Mouse (Mus musculus) neural tube, embryonic 13.5 days (tissue): ENCODE data around the gene Parp8. TPM values are rescaled to one million over a fixed set of nuclear protein-coding genes. Genes with fewer than 3 reads are reported as not detected.

Experiments used
- ATAC-seq: fragments of 200-750 bp; cut with Nextera tagmentation; 2 replicates; pipeline ENCODE4 v1.8.0; 2017; ENCODE audit warnings: low read depth, mild to moderate bottlenecking, moderate TSS enrichment, moderate library complexity
- H3K27ac ChIP-seq: fragments of 300-500 bp; sonication (generic); replicated peaks from 2 replicates; pipeline ENCODE4 v1.5.1; 2015; ENCODE audit warnings: moderate library complexity, mild to moderate bottlenecking, inconsistent platforms
- H3K27me3 ChIP-seq: fragments of 300-500 bp; sonication (generic); 2 replicates; pipeline ENCODE4 v1.6.1; 2015; ENCODE audit warnings: mild to moderate bottlenecking, inconsistent platforms
- H3K36me3 ChIP-seq: fragments of 300-500 bp; sonication (generic); 2 replicates; pipeline ENCODE4 v1.6.1; 2015; ENCODE audit warnings: mild to moderate bottlenecking, inconsistent platforms
- H3K4me1 ChIP-seq: fragments of 300-500 bp; sonication (generic); replicated peaks from 2 replicates; pipeline ENCODE4 v1.6.1; 2015; ENCODE audit warnings: inconsistent platforms
- H3K4me2 ChIP-seq: fragments of 300-500 bp; sonication (generic); 2 replicates; pipeline ENCODE4 v1.6.1; 2015; ENCODE audit warnings: inconsistent platforms, mild to moderate bottlenecking, moderate library complexity
- H3K4me3 ChIP-seq: fragments of 300-500 bp; sonication (generic); 2 replicates; pipeline ENCODE4 v1.5.1; 2015; ENCODE audit warnings: mild to moderate bottlenecking, inconsistent platforms
- H3K9ac ChIP-seq: fragments of 300-500 bp; sonication (generic); 2 replicates; pipeline ENCODE4 v1.6.1; 2015; ENCODE audit warnings: moderate library complexity, mild to moderate bottlenecking, inconsistent platforms
- H3K9me3 ChIP-seq: fragments of 300-500 bp; sonication (generic); 2 replicates; pipeline ENCODE4 v1.6.1; 2016; ENCODE audit warnings: inconsistent platforms
- WGBS: fragments of 180-500 bp; shearing (Covaris S2); methylation state at CpG from one replicate; pipeline ENCODE4 v1.1.7; 2015; 5-methylcytosine and 5-hydroxymethylcytosine counted together
- polyA plus RNA-seq: library from polyadenylated mRNA; unstranded; fragments of >200 nt; fragmentation: Nextera tagmentation; extraction: Ambion mirVana; gene quantifications from 2 replicates; pipeline ENCODE4 v1.2.1, GENCODE M21; 2015

The Parp8 gene
- polyA plus RNA-seq, 1 experiment from 2014 or later, result 24.3 TPM

GRCm38 (mm10) chr13:116973491-116973890 lies 51.8 kb downstream of the Parp8 start:
- Histone ChIP-seq H3K9ac (no peak overlapping the region), H3K9me3 (no peaks in the 10 kb centered on the region), H3K4me2 (no peak overlapping the region), H3K36me3 (no peaks in the 10 kb centered on the region), H3K4me3 (no peak overlapping the region), H3K27me3 (no peaks in the 10 kb centered on the region), H3K27ac (no peak overlapping the region), H3K4me1 (peaks cover 38% of the 10 kb centered on the region)
- WGBS, result 61% methylated on average over 7 of the region's 7 CpGs
- peak; percentile 80 for ATAC-seq

GRCm38 (mm10) chr13:116972036-116972611 lies 53.2 kb downstream of the Parp8 start:
- H3K36me3 ChIP-seq, result no peaks in the 10 kb centered on the region
- WGBS, result 84% methylated on average over 7 of the region's 7 CpGs
- no peaks in the 10 kb centered on the region for H3K27me3 ChIP-seq

GRCm38 (mm10) chr13:116970706-116971428 lies 54.5 kb downstream of the Parp8 start:
- H3K27me3 ChIP-seq, result no peaks in the 10 kb centered on the region
- ATAC-seq, result peak; percentile 73; the same call in 1 of the 2 replicates
- no peak overlapping the region for H3K4me3 ChIP-seq
- no peaks in the 10 kb centered on the region for H3K36me3 ChIP-seq
- H3K9ac ChIP-seq, result no peak overlapping the region
- H3K4me1 ChIP-seq, result peaks cover 38% of the 10 kb centered on the region
- H3K27ac ChIP-seq, result peak overlapping the region; percentile 56
- no peak overlapping the region for H3K4me2 ChIP-seq
- WGBS, result 35% methylated on average over 11 of the region's 11 CpGs
- no peaks in the 10 kb centered on the region for H3K9me3 ChIP-seq

More at GRCm38 (mm10) chr13:116972036-116972611, 53.2 kb downstream of the Parp8 start:
- Histone ChIP-seq H3K4me1 (peaks cover 38% of the 10 kb centered on the region), H3K9me3 (no peaks in the 10 kb centered on the region), H3K9ac (no peak overlapping the region), H3K4me3 (no peak overlapping the region), H3K4me2 (no peak overlapping the region), H3K27ac (no peak overlapping the region)
- ATAC-seq, result no peak

GRCm38 (mm10) chr13:116969650-116970049 lies 55.7 kb downstream of the Parp8 start:
- Histone ChIP-seq H3K4me2 (no peak overlapping the region), H3K4me1 (peaks cover 37% of the 10 kb centered on the region), H3K27me3 (no peaks in the 10 kb centered on the region), H3K9me3 (no peaks in the 10 kb centered on the region), H3K4me3 (no peak overlapping the region), H3K9ac (no peak overlapping the region), H3K27ac (no peak overlapping the region), H3K36me3 (no peaks in the 10 kb centered on the region)
- 81% methylated on average over 1 of the region's 1 CpGs for WGBS
- no peak for ATAC-seq

DNA sequence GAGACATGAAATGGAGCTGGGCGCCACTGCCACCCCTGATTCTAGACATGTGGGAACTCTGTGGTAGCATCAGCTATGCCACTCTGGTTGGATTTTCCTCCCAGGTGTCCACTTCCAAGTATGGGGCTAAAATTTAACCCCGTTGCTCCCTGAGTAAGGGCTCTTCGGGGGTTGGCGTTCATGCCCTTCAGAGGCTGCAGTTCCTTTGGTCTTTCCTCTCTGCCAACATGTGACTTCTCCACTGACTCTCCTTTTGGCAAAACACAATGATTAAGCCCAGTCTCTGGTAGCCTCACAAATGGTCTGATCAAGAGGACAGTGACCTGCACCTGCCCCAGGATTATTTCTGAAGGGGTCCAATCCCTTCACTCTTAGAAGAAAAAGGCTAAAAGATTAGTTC lies 56.4 kb downstream of the Parp8 start:
- WGBS, result 91% methylated on average over 4 of the region's 4 CpGs
- H3K9me3 ChIP-seq, result no peaks in the 10 kb centered on the region
- no peak for ATAC-seq
- H3K4me1 ChIP-seq, result peaks cover 33% of the 10 kb centered on the region
- no peaks in the 10 kb centered on the region for H3K27me3 ChIP-seq
- no peaks in the 10 kb centered on the region for H3K36me3 ChIP-seq
- no peak overlapping the region for H3K4me2 ChIP-seq
- H3K4me3 ChIP-seq, result no peak overlapping the region
- H3K27ac ChIP-seq, result no peak overlapping the region
- H3K9ac ChIP-seq, result no peak overlapping the region

DNA sequence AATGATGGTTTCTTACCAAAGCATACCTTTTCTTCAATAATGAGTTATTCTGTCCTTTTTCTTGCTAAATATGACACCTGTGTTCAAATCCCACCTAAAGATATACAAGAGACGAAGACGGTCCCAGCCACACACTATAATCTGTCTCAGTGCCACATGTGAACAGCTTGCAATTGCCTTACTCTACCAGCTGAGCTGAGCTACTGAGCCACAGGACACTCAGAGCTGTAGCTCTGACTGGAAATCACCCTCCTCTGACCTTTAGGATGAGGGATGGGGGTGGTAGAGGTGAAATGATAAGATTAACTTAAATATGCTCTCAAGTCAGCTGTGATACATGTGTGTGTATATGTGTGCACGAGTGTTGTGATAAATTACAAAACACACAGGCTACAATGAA lies 57.9 kb downstream of the Parp8 start:
- Histone ChIP-seq H3K4me2 (no peak overlapping the region), H3K9ac (no peak overlapping the region), H3K27ac (no peak overlapping the region), H3K9me3 (no peaks in the 10 kb centered on the region), H3K36me3 (no peaks in the 10 kb centered on the region), H3K27me3 (no peaks in the 10 kb centered on the region), H3K4me1 (peaks cover 35% of the 10 kb centered on the region), H3K4me3 (no peak overlapping the region)
- 94% methylated on average over 3 of the region's 3 CpGs for WGBS
- ATAC-seq, result no peak

GRCm38 (mm10) chr13:116962480-116963462 lies 62.6 kb downstream of the Parp8 start:
- Histone ChIP-seq H3K27me3 (no peaks in the 10 kb centered on the region), H3K4me3 (no peak overlapping the region), H3K4me2 (no peak overlapping the region), H3K9ac (no peak overlapping the region), H3K36me3 (no peaks in the 10 kb centered on the region), H3K9me3 (no peaks in the 10 kb centered on the region), H3K27ac (no peak overlapping the region), H3K4me1 (peaks cover 25% of the 10 kb centered on the region)
- WGBS, result 63% methylated on average over 15 of the region's 15 CpGs
- no peak for ATAC-seq

GRCm38 (mm10) chr13:116958776-116959589 lies 66.4 kb downstream of the Parp8 start:
- H3K9ac ChIP-seq, result no peak overlapping the region
- H3K9me3 ChIP-seq, result no peaks in the 10 kb centered on the region
- no peaks in the 10 kb centered on the region for H3K27me3 ChIP-seq
- 80% methylated on average over 7 of the region's 7 CpGs for WGBS
- H3K4me2 ChIP-seq, result no peak overlapping the region
- peaks cover 24% of the 10 kb centered on the region for H3K4me1 ChIP-seq
- no peaks in the 10 kb centered on the region for H3K36me3 ChIP-seq
- no peak overlapping the region for H3K4me3 ChIP-seq
- no peak for ATAC-seq
- H3K27ac ChIP-seq, result no peak overlapping the region

DNA sequence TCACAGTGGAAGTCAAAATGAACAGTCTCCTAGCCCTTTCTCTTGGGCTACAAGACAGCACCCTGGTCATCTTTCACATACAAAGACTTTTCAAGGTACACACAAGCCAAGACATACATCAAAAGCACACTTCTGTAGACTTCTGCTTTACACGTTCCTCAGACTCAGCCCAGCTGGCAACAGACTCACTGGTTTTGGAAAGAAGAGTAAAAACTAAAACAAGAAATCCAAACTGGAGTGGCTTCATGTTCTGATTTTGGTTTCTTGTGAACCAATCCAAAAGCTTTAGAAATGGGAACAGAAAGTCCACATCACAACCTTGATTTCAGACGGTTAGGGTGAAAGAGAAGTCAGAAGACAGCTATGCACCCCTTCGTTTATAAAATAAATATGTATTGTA lies 67.8 kb downstream of the Parp8 start:
- H3K4me3 ChIP-seq, result no peak overlapping the region
- H3K9me3 ChIP-seq, result no peaks in the 10 kb centered on the region
- no peaks in the 10 kb centered on the region for H3K36me3 ChIP-seq
- H3K27me3 ChIP-seq, result no peaks in the 10 kb centered on the region
- 86% methylated on average over 3 of the region's 3 CpGs for WGBS
- H3K4me2 ChIP-seq, result no peak overlapping the region
- ATAC-seq, result no peak
- no peak overlapping the region for H3K27ac ChIP-seq
- no peak overlapping the region for H3K9ac ChIP-seq
- H3K4me1 ChIP-seq, result peaks cover 11% of the 10 kb centered on the region

DNA sequence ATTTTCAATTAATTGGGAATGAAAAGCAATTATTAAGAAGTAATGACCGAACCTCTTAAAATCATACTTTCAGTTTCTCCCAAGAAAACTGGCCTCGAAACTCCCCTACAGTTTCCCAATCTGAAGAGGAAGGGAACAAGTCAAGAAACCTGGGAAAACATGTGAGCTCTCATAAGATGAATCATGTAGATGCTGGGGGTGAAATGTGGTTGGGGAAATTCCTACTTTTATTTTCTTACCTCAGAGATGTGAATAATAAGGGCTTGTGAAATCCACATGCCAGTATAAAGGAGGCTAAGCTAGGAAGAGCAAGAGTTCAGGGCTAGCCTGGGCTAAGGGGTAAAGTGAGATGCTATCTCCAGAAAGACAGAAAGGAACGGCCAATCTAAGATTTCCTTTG lies 74.0 kb downstream of the Parp8 start:
- Histone ChIP-seq H3K27me3 (no peaks in the 10 kb centered on the region), H3K9me3 (no peaks in the 10 kb centered on the region), H3K4me3 (no peak overlapping the region), H3K4me1 (peaks cover 11% of the 10 kb centered on the region; the same call in 1 of the 2 replicates), H3K36me3 (no peaks in the 10 kb centered on the region), H3K9ac (no peak overlapping the region), H3K27ac (no peak overlapping the region), H3K4me2 (no peak overlapping the region)
- WGBS, result 96% methylated on average over 3 of the region's 3 CpGs
- ATAC-seq, result no peak

DNA sequence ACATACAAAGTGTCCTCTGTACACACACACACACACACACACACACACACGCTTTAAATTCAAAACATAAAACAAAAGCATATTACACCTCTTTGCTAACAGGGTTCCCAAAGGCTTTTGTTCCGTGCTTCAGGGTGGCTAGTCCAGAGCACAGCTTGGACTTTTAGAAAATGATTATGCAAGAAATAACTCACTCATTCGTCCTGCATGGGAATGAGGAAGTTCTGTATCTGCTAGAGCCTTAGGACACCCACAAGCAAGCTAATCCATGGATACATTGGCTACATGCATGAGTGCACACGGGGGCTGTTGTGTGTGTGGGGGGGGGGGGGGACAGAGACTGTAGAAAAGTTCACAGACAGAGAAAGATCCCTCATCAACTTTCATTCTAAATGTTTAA lies 75.8 kb downstream of the Parp8 start:
- Histone ChIP-seq H3K9me3 (no peaks in the 10 kb centered on the region), H3K4me3 (no peak overlapping the region), H3K27ac (no peak overlapping the region), H3K4me1 (peaks cover 11% of the 10 kb centered on the region), H3K27me3 (no peaks in the 10 kb centered on the region), H3K36me3 (no peaks in the 10 kb centered on the region), H3K9ac (no peak overlapping the region), H3K4me2 (no peak overlapping the region)
- no peak for ATAC-seq
- WGBS, result 83% methylated on average over 4 of the region's 4 CpGs
